Mouse (Mus musculus): ENCODE measurements around the gene Spdye4a.

DNA sequence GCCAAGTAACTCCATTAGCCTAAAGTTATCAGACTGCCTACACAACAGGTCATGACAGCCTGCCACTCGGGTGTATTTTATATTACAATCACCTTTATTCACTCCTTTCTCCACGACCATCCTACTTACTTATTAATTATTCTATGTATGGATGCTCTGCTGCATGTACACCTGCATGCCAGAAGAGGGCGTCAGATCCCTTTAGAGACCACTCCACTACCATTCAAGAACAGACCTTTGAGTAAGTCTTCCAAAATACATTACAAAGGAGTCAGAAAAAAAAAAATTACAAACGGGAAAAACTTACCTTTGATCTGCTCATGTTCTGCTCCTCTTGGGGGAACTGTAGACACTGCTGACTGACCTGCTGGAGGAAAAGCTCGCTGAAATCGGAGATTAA lies 47.5 kb downstream of the Spdye4a start:
- no peak for TF ChIP-seq POLR2A (IDR thresholded peaks at IDR 0.05; ENCODE audit: low read depth, low read length)
- no peak for TF ChIP-seq CTCF (IDR thresholded peaks at IDR 0.05; ENCODE audit: extremely low read depth, insufficient read depth, insufficient read length, insufficient replicate concordance)

Data from spleen, adult 2 months (tissue).